In genomic region chr8:95688073-95688672, GRCm38 (mm10) we compare ENCODE assay signal across 9 mouse cellular contexts. TPM values are rescaled to one million over a fixed set of nuclear protein-coding genes. Genes with fewer than 3 reads are reported as not detected.
DNase-seq lines count a peak whose midpoint lies in the region; ATAC-seq lines count a peak whose summit lies in the region.
"Had no signal": no experiment of that assay in that cellular context is flagged by ENCODE, and none has a peak within 500 bp of the region (broad histone marks: within the 10 kb centered on the region; RNA-seq: fewer than 3 reads in every experiment).

No protein-coding gene starts in this region.

- ATAC-seq in midbrain, embryonic 13.5 days, result no peak

- 80% methylated on average over 10 of the region's 10 CpGs for WGBS in midbrain, embryonic 13.5 days

- intact Hi-C loops in left cerebral cortex, postnatal 4 days (cut with DNase I), result no loop called here
- intact Hi-C loops in left cerebral cortex, postnatal 36 days (cut with DNase I), result no loop called here

- H3K27me3 ChIP-seq in midbrain, embryonic 13.5 days, result 0 out of 2 replicates have a peak, but pooled peaks cover 3% of the 10 kb centered on the region

- peak; percentile 48 for DNase-seq in adrenal gland, adult 2 months
- DNase-seq in adrenal gland, postnatal 4 days (ENCODE audit: low spot score in 2 of 2), result no peak
- peak; percentile 76 to 83 for DNase-seq in left cerebral cortex, adult 18-20 months (ENCODE audit: low spot score in 2 of 2)
- no peak for DNase-seq in left cerebral cortex, postnatal 4 days
- peak; percentile 74 to 78 for DNase-seq in left cerebral cortex, postnatal 36 days (ENCODE audit: low spot score in 2 of 2)
- peak; percentile 81 for DNase-seq in right cerebral cortex, postnatal 25 days
- DNase-seq in neural tube, embryonic 10.5 days (ENCODE audit: extremely low spot score, low spot score), result no peak

- no peak overlapping the region for H3K9ac ChIP-seq in midbrain, embryonic 13.5 days (replicated peaks)
- H3K9ac ChIP-seq: midbrain, embryonic 12.5 days had no signal

- no peak overlapping the region for H3K4me3 ChIP-seq in midbrain, embryonic 13.5 days (replicated peaks)
- H3K4me3 ChIP-seq: midbrain, embryonic 12.5 days had no signal

- no peaks in the 10 kb centered on the region for H3K4me1 ChIP-seq in midbrain, embryonic 13.5 days (replicated peaks)
- H3K4me1 ChIP-seq: midbrain, embryonic 12.5 days had no signal

- H3K36me3 ChIP-seq in midbrain, embryonic 13.5 days, result no peaks in the 10 kb centered on the region
- H3K36me3 ChIP-seq: midbrain, embryonic 12.5 days had no signal

- no peak overlapping the region for H3K4me2 ChIP-seq in midbrain, embryonic 13.5 days (replicated peaks)
- H3K4me2 ChIP-seq: midbrain, embryonic 12.5 days had no signal

- no peak overlapping the region for H3K27ac ChIP-seq in midbrain, embryonic 13.5 days
- H3K27ac ChIP-seq: midbrain, embryonic 12.5 days had no signal

- no peaks in the 10 kb centered on the region for H3K9me3 ChIP-seq in midbrain, embryonic 13.5 days
- H3K9me3 ChIP-seq: midbrain, embryonic 12.5 days had no signal

RNA-seq across cellular contexts. Expression of gene Ndrg4, which starts 11.4 kb away (rescaled TPM):
- total RNA-seq in adrenal gland, adult 2 months (2021), result 10 to 100 TPM; 18.5 to 30.1 TPM
- polyA plus RNA-seq in adrenal gland, adult 2 months (2012; rRNA removed), result 81.1 and 101 TPM in 2 replicates
- 10 to 100 TPM; 31.5 to 43.8 TPM for total RNA-seq in adrenal gland, postnatal 4 days (2021)
- 1,000 to 10,000 TPM; 1,666 to 1,729 TPM for total RNA-seq in left cerebral cortex, adult 18-20 months (2021)
- 100 to 1,000 TPM; 540 to 651 TPM for total RNA-seq in left cerebral cortex, postnatal 4 days (2021)
- 1,000 to 10,000 TPM; 1,722 to 1,837 TPM for total RNA-seq in left cerebral cortex, postnatal 36 days (2021)
- 159 and 168 TPM in 2 replicates for polyA plus RNA-seq in midbrain, embryonic 13.5 days (2015; fragmentation: Nextera tagmentation; extraction: Ambion mirVana)

RNA-seq across cellular contexts. Expression of gene Setd6, which starts 27.5 kb away (rescaled TPM):
- total RNA-seq in adrenal gland, adult 2 months (2021), result 10 to 100 TPM; 28.9 to 39.7 TPM
- polyA plus RNA-seq in adrenal gland, adult 2 months (2012; rRNA removed), result 15.3 and 16.3 TPM in 2 replicates
- total RNA-seq in adrenal gland, postnatal 4 days (2021), result 10 to 100 TPM; 26.0 to 28.7 TPM
- total RNA-seq in left cerebral cortex, adult 18-20 months (2021), result 10 to 100 TPM; 17.2 to 17.6 TPM
- 10 to 100 TPM; 27.9 to 28.5 TPM for total RNA-seq in left cerebral cortex, postnatal 4 days (2021)
- 10 to 100 TPM; 16.5 to 19.7 TPM for total RNA-seq in left cerebral cortex, postnatal 36 days (2021)
- polyA plus RNA-seq in midbrain, embryonic 13.5 days (2015; fragmentation: Nextera tagmentation; extraction: Ambion mirVana), result 22.1 and 23.6 TPM in 2 replicates

RNA-seq across cellular contexts. Expression of gene Gins3, which starts 54.9 kb away (rescaled TPM):
- total RNA-seq in adrenal gland, adult 2 months (2021), result 1 to 10 TPM; 2.0 to 2.8 TPM
- polyA plus RNA-seq in adrenal gland, adult 2 months (2012; rRNA removed), result 1.2 and 1.7 TPM in 2 replicates
- 1 to 10 TPM; 5.7 to 6.2 TPM for total RNA-seq in adrenal gland, postnatal 4 days (2021)
- 1 to 10 TPM; 2.0 to 2.8 TPM for total RNA-seq in left cerebral cortex, adult 18-20 months (2021)
- total RNA-seq in left cerebral cortex, postnatal 4 days (2021), result 1 to 10 TPM; 1.7 to 1.8 TPM
- total RNA-seq in left cerebral cortex, postnatal 36 days (2021), result 1 to 10 TPM; 2.5 to 2.7 TPM
- polyA plus RNA-seq in midbrain, embryonic 13.5 days (2015; fragmentation: Nextera tagmentation; extraction: Ambion mirVana), result 10.6 and 12.9 TPM in 2 replicates

Comparison
In these comparisons a context has a peak if more than half of its experiments do, and no peak if none do; other contexts are left out.
1. DNase-seq: peak in adrenal gland, adult 2 months (single experiment), left cerebral cortex, adult 18-20 months (2 of 2), left cerebral cortex, postnatal 36 days (2 of 2) and right cerebral cortex, postnatal 25 days (single experiment); none in adrenal gland, postnatal 4 days (0 of 2), left cerebral cortex, postnatal 4 days (single experiment) and neural tube, embryonic 10.5 days (single experiment).
2. RNA of gene Ndrg4, which starts 11.4 kb away (total RNA-seq): 1,722 to 1,837 TPM in left cerebral cortex, postnatal 36 days, 1,666 to 1,729 TPM in left cerebral cortex, adult 18-20 months and 540 to 651 TPM in left cerebral cortex, postnatal 4 days; 31.5 to 43.8 TPM in adrenal gland, postnatal 4 days and 18.5 to 30.1 TPM in adrenal gland, adult 2 months; every median in the first group is over 10 times any median in the second.